In the genomic region with DNA sequence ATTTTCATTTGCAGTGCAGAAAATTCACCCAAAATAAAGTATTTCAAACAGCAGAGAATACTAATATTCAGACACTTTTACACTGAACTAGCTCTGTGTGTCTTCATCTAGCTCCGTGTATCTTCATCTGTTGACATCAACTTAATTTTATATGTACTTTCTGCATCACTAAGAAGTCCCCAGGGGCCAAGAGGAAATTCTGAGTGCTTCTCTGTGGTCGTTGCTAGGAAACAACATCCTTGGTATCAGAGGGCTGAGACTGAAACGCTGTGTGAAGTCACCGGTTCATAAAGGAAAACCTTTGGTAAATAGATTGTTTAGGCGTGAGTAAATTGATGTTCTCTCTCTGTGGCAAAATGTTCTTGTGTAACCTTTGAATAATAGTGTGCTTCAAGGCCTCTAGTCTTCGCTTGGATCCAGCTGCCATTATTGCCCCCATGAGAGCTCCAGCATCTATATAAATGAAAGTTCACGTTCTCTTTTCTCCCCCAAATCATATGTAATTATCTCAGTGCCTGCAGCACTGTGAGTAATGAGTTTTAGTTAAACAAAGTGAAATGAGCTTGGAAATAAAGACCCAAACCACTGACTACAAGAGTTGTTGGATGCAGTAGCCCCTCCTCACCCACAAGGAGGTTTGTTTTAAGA, we compare ENCODE assay signal across 19 mouse cellular contexts.
DNase-seq lines count a peak whose midpoint lies in the region; ATAC-seq and TF ChIP-seq lines count a peak whose summit lies in the region.
"Had no signal": no experiment of that assay in that cellular context is flagged by ENCODE, and none has a peak within 500 bp of the region (broad histone marks: within the 10 kb centered on the region; RNA-seq: fewer than 3 reads in every experiment).

No protein-coding gene starts in this region.

- no peak for DNase-seq in forebrain, embryonic 10.5 days (ENCODE audit: extremely low spot score, low spot score)
- peak; percentile 10 for DNase-seq in CD4-positive, CD25-positive, alpha-beta regulatory T cell, adult 2 months (ENCODE audit: low read depth, low spot score)
- DNase-seq in midbrain, postnatal 0 days (ENCODE audit: low spot score): peak; percentile 63
- no peak for DNase-seq in kidney, postnatal 10 days
- DNase-seq: adrenal gland, postnatal 14 days; cerebellum, adult 9-11 months; embryo, embryonic 11 days; heart, adult 18-20 months; lung, adult 18-20 months; lung, postnatal 36 days; thymus, postnatal 36 days had no signal

- H3K4me2 ChIP-seq in forebrain, embryonic 16.5 days (ENCODE audit: low read length): no peak overlapping the region
- no peak overlapping the region for H3K4me2 ChIP-seq in hindbrain, embryonic 12.5 days (replicated peaks)
- no peak overlapping the region for H3K4me2 ChIP-seq in midbrain, postnatal 0 days (ENCODE audit: low read depth, low read length, poor library complexity, severe bottlenecking)
- no peak overlapping the region for H3K4me2 ChIP-seq in kidney, embryonic 16.5 days (replicated peaks; ENCODE audit: low read depth, low read length)
- H3K4me2 ChIP-seq: heart, embryonic 15.5 days; kidney, embryonic 15.5 days; limb, embryonic 15.5 days had no signal

- ATAC-seq in forebrain, embryonic 16.5 days: 0 out of 2 replicates have a peak, but pooled peaks have one; percentile 26
- ATAC-seq in hindbrain, embryonic 12.5 days (ENCODE audit: low FRiP score): 0 out of 2 replicates have a peak, but pooled peaks have one; percentile 50
- no peak for ATAC-seq in midbrain, postnatal 0 days (ENCODE audit: low FRiP score)
- no peak for ATAC-seq in kidney, embryonic 16.5 days (ENCODE audit: low FRiP score, low TSS enrichment)
- no peak for ATAC-seq in megakaryocyte progenitor cell, adult 5-6 weeks (replicated peaks; ENCODE audit: poor library complexity)

- no peaks in the 10 kb centered on the region for H3K9me3 ChIP-seq in forebrain, embryonic 16.5 days (ENCODE audit: control insufficient read depth, low read length)
- no peaks in the 10 kb centered on the region for H3K9me3 ChIP-seq in forebrain, embryonic 10.5 days
- H3K9me3 ChIP-seq in hindbrain, embryonic 12.5 days (replicated peaks): no peaks in the 10 kb centered on the region
- no peaks in the 10 kb centered on the region for H3K9me3 ChIP-seq in midbrain, postnatal 0 days (ENCODE audit: low read length)
- H3K9me3 ChIP-seq in kidney, embryonic 16.5 days (ENCODE audit: low read length): no peaks in the 10 kb centered on the region
- H3K9me3 ChIP-seq: heart, embryonic 15.5 days; kidney, embryonic 15.5 days; limb, embryonic 15.5 days had no signal

- H3K4me1 ChIP-seq in forebrain, embryonic 16.5 days (replicated peaks; ENCODE audit: control insufficient read depth, insufficient read depth, low read length): peaks cover 3% of the 10 kb centered on the region; the same call in 1 of the 2 replicates
- peaks cover 4% of the 10 kb centered on the region; the same call in 1 of the 2 replicates for H3K4me1 ChIP-seq in forebrain, embryonic 10.5 days
- 0 out of 2 replicates have a peak, but pooled peaks cover 4% of the 10 kb centered on the region for H3K4me1 ChIP-seq in hindbrain, embryonic 12.5 days
- H3K4me1 ChIP-seq in midbrain, postnatal 0 days (ENCODE audit: insufficient read depth, low read length): no peaks in the 10 kb centered on the region
- no peaks in the 10 kb centered on the region for H3K4me1 ChIP-seq in kidney, embryonic 16.5 days (ENCODE audit: insufficient read depth, low read length)
- H3K4me1 ChIP-seq: heart, embryonic 15.5 days; kidney, embryonic 15.5 days; limb, embryonic 15.5 days had no signal

- no peak overlapping the region for H3K4me3 ChIP-seq in forebrain, embryonic 16.5 days (replicated peaks; ENCODE audit: low read length)
- no peak overlapping the region for H3K4me3 ChIP-seq in forebrain, embryonic 10.5 days
- no peak overlapping the region for H3K4me3 ChIP-seq in hindbrain, embryonic 12.5 days
- no peak overlapping the region for H3K4me3 ChIP-seq in midbrain, postnatal 0 days (ENCODE audit: low read depth, low read length)
- H3K4me3 ChIP-seq in kidney, embryonic 16.5 days (ENCODE audit: low read length): no peak overlapping the region
- H3K4me3 ChIP-seq: heart, embryonic 15.5 days; kidney, embryonic 15.5 days; limb, embryonic 15.5 days had no signal

- H3K27me3 ChIP-seq in forebrain, embryonic 16.5 days (replicated peaks; ENCODE audit: control insufficient read depth, insufficient read depth, low read length): no peaks in the 10 kb centered on the region
- no peaks in the 10 kb centered on the region for H3K27me3 ChIP-seq in forebrain, embryonic 10.5 days (ENCODE audit: poor library complexity, severe bottlenecking)
- H3K27me3 ChIP-seq in hindbrain, embryonic 12.5 days: no peaks in the 10 kb centered on the region
- H3K27me3 ChIP-seq in midbrain, postnatal 0 days (ENCODE audit: insufficient read depth, low read length): no peaks in the 10 kb centered on the region
- H3K27me3 ChIP-seq in kidney, embryonic 16.5 days (ENCODE audit: insufficient read depth, low read length): no peaks in the 10 kb centered on the region
- H3K27me3 ChIP-seq: heart, embryonic 15.5 days; kidney, embryonic 15.5 days; limb, embryonic 15.5 days had no signal

- H3K36me3 ChIP-seq in forebrain, embryonic 16.5 days (ENCODE audit: control insufficient read depth, insufficient read depth): no peaks in the 10 kb centered on the region
- H3K36me3 ChIP-seq in forebrain, embryonic 10.5 days (replicated peaks): no peaks in the 10 kb centered on the region
- no peaks in the 10 kb centered on the region for H3K36me3 ChIP-seq in hindbrain, embryonic 12.5 days
- no peaks in the 10 kb centered on the region for H3K36me3 ChIP-seq in midbrain, postnatal 0 days (ENCODE audit: insufficient read depth, low read length)
- H3K36me3 ChIP-seq in kidney, embryonic 16.5 days (ENCODE audit: insufficient read depth, low read length): no peaks in the 10 kb centered on the region
- H3K36me3 ChIP-seq: heart, embryonic 15.5 days; kidney, embryonic 15.5 days; limb, embryonic 15.5 days had no signal

- WGBS in forebrain, embryonic 16.5 days: 29% methylated on average over 7 of the region's 7 CpGs
- 76% methylated on average over 7 of the region's 7 CpGs for WGBS in forebrain, embryonic 10.5 days
- WGBS in hindbrain, embryonic 12.5 days: 41% methylated on average over 7 of the region's 7 CpGs
- 28% methylated on average over 7 of the region's 7 CpGs for WGBS in midbrain, postnatal 0 days
- WGBS in kidney, embryonic 16.5 days: 71% methylated on average over 7 of the region's 7 CpGs

- no peak for TF ChIP-seq CTCF in midbrain, postnatal 0 days (IDR thresholded peaks at IDR 0.05)

- H3K27ac ChIP-seq in forebrain, embryonic 16.5 days (ENCODE audit: low read length): no peak overlapping the region
- no peak overlapping the region for H3K27ac ChIP-seq in forebrain, embryonic 10.5 days
- H3K27ac ChIP-seq in hindbrain, embryonic 12.5 days: no peak overlapping the region
- H3K27ac ChIP-seq in midbrain, postnatal 0 days (ENCODE audit: low read depth, low read length): no peak overlapping the region
- no peak overlapping the region for H3K27ac ChIP-seq in kidney, embryonic 16.5 days (ENCODE audit: low read length)
- H3K27ac ChIP-seq: heart, embryonic 15.5 days; kidney, embryonic 15.5 days; limb, embryonic 15.5 days; stomach, postnatal 0 days had no signal

- H3K9ac ChIP-seq in forebrain, embryonic 16.5 days (replicated peaks; ENCODE audit: low read depth, low read length): no peak overlapping the region
- H3K9ac ChIP-seq in hindbrain, embryonic 12.5 days: no peak overlapping the region
- no peak overlapping the region for H3K9ac ChIP-seq in midbrain, postnatal 0 days (replicated peaks; ENCODE audit: low read length, poor library complexity, severe bottlenecking)
- H3K9ac ChIP-seq in kidney, embryonic 16.5 days (replicated peaks; ENCODE audit: low read length): no peak overlapping the region
- H3K9ac ChIP-seq: heart, embryonic 15.5 days; kidney, embryonic 15.5 days; limb, embryonic 15.5 days had no signal

Comparison
In these comparisons a context has a peak if more than half of its experiments do, and no peak if none do; other contexts are left out.
1. ATAC-seq: peak in forebrain, embryonic 16.5 days (single experiment) and hindbrain, embryonic 12.5 days (single experiment); none in midbrain, postnatal 0 days (single experiment), kidney, embryonic 16.5 days (single experiment) and megakaryocyte progenitor cell, adult 5-6 weeks (single experiment).
2. DNase-seq: peak in CD4-positive, CD25-positive, alpha-beta regulatory T cell, adult 2 months (single experiment) and midbrain, postnatal 0 days (single experiment); none in forebrain, embryonic 10.5 days (single experiment) and kidney, postnatal 10 days (single experiment).